Mouse (Mus musculus): Measurements from ENCODE around the gene Cldnd2.

- peak; percentile 64 for TF ChIP-seq CTCF (IDR thresholded peaks at IDR 0.05)
- no peak for TF ChIP-seq EP300 (IDR thresholded peaks at IDR 0.05)
Measured at GRCm38 (mm10) chr7:43470373-43470772, 29.8 kb downstream of the Cldnd2 start.
